Mouse (Mus musculus) limb, embryonic 11.5 days (tissue): ENCODE data around the gene Cyp2a12. TPM values are rescaled to one million over a fixed set of nuclear protein-coding genes. Genes with fewer than 3 reads are reported as not detected.
"Not testable (repeated sequence)": the region's sequence is repeated elsewhere in the genome, so short reads cannot be mapped to it uniquely, and the experiment has no call there.

Experiments used
- ATAC-seq: fragments of 200-750 bp; cut with Nextera tagmentation; 2 replicates; pipeline ENCODE4 v1.8.0; 2017; ENCODE audit warnings: low read depth; ENCODE audit not compliant: insufficient number of reproducible peaks, low FRiP score, low TSS enrichment
- DNase-seq: peaks from one replicate; pipeline ENCODE4 v3.0.0-alpha.2; 2015; ENCODE audit warnings: low spot score
- H3K27ac ChIP-seq: fragments of 300-500 bp; sonication (generic); replicated peaks from 2 replicates; pipeline ENCODE4 v1.5.1; 2014; ENCODE audit warnings: low read depth, mild to moderate bottlenecking, low read length
- H3K27me3 ChIP-seq: fragments of 300-500 bp; sonication (generic); 2 replicates; pipeline ENCODE4 v1.6.1; 2014; ENCODE audit warnings: mild to moderate bottlenecking, low read length, mixed read lengths; ENCODE audit not compliant: control insufficient read depth, insufficient read depth
- H3K36me3 ChIP-seq: fragments of 300-500 bp; sonication (generic); 2 replicates; pipeline ENCODE4 v1.6.1; 2014; ENCODE audit warnings: mild to moderate bottlenecking, low read length, moderate library complexity, mixed read lengths; ENCODE audit not compliant: control insufficient read depth, insufficient read depth
- H3K4me1 ChIP-seq: fragments of 300-500 bp; sonication (generic); 2 replicates; pipeline ENCODE4 v1.6.1; 2014; ENCODE audit warnings: low read length, mixed read lengths; ENCODE audit not compliant: control insufficient read depth, insufficient read depth
- H3K4me2 ChIP-seq: fragments of 300-500 bp; sonication (generic); 2 replicates; pipeline ENCODE4 v1.6.1; 2014; ENCODE audit warnings: low read depth, mild to moderate bottlenecking, moderate library complexity; ENCODE audit not compliant: severe bottlenecking
- H3K4me3 ChIP-seq: fragments of 300-500 bp; sonication (generic); 2 replicates; pipeline ENCODE4 v1.5.1; 2014; ENCODE audit warnings: low read depth, low read length
- H3K9ac ChIP-seq: fragments of 300-500 bp; sonication (generic); 2 replicates; pipeline ENCODE4 v1.6.1; 2014; ENCODE audit warnings: mild to moderate bottlenecking, low read length
- H3K9me3 ChIP-seq: fragments of 300-500 bp; sonication (generic); 2 replicates; pipeline ENCODE4 v1.6.1; 2016; ENCODE audit warnings: low read length; ENCODE audit not compliant: control insufficient read depth
- WGBS: fragments of 180-500 bp; shearing (Covaris S2); extraction: QIAGEN DNeasy Blood & Tissue Kit; methylation state at CpG from one replicate; pipeline ENCODE4 v1.1.7; 2014; 5-methylcytosine and 5-hydroxymethylcytosine counted together
- polyA plus RNA-seq: library from polyadenylated mRNA; unstranded; fragments of >200 nt; fragmentation: Nextera tagmentation; extraction: Ambion mirVana; gene quantifications from 2 replicates; pipeline ENCODE4 v1.2.1, GENCODE M21; 2014

Gene Cyp2a12
- not detected in 2 replicates for polyA plus RNA-seq

- no peak for DNase-seq
- no peak for ATAC-seq
- H3K9ac ChIP-seq: no peak within 1 kb of the TSS
- H3K9me3 ChIP-seq: no peaks in the 10 kb centered on the region
- no peak within 1 kb of the TSS for H3K4me3 ChIP-seq
- no peak within 1 kb of the TSS for H3K4me2 ChIP-seq
- no peaks in the 10 kb centered on the region for H3K4me1 ChIP-seq
- WGBS: 88% methylated on average over 2 of the region's 2 CpGs
- no peak within 1 kb of the TSS for H3K27ac ChIP-seq
- H3K27me3 ChIP-seq: no peaks in the 10 kb centered on the region
- H3K36me3 ChIP-seq: no peaks in the 10 kb centered on the region
Measured at GRCm38 (mm10) chr7:27028789-27029188, at the start of gene Cyp2a12. Cyp2a12 (plus strand) TSS chr7:27029081.

- H3K4me1 ChIP-seq, DNase-seq: not testable (repeated sequence)
- 75% methylated on average over 2 of the region's 2 CpGs for WGBS
Measured at GRCm38 (mm10) chr7:26981464-26981863, 47.4 kb upstream of the Cyp2a12 start.

GRCm38 (mm10) chr7:26981937-26982336 lies 46.9 kb upstream of the Cyp2a12 start:
- H3K27me3 ChIP-seq, DNase-seq, ATAC-seq, H3K4me3 ChIP-seq, H3K36me3 ChIP-seq, H3K27ac ChIP-seq, H3K9ac ChIP-seq, H3K4me2 ChIP-seq, H3K9me3 ChIP-seq, H3K4me1 ChIP-seq: not testable (repeated sequence)
- 83% methylated on average over 1 of the region's 1 CpGs for WGBS

More at GRCm38 (mm10) chr7:26981464-26981863, 47.4 kb upstream of the Cyp2a12 start:
- not testable (repeated sequence) for H3K4me3 ChIP-seq, H3K36me3 ChIP-seq, H3K27ac ChIP-seq, H3K9ac ChIP-seq, H3K4me2 ChIP-seq, H3K9me3 ChIP-seq, ATAC-seq, H3K27me3 ChIP-seq

- Histone ChIP-seq H3K27ac (no peak overlapping the region), H3K27me3 (no peaks in the 10 kb centered on the region), H3K4me1 (no peaks in the 10 kb centered on the region), H3K9ac (no peak overlapping the region), H3K36me3 (no peaks in the 10 kb centered on the region), H3K4me3 (no peak overlapping the region), H3K4me2 (no peak overlapping the region), H3K9me3 (no peaks in the 10 kb centered on the region)
- WGBS: 31% methylated on average over 1 of the region's 1 CpGs
- ATAC-seq (no peak), DNase-seq (no peak)
Measured at GRCm38 (mm10) chr7:26982551-26982950, 46.3 kb upstream of the Cyp2a12 start.

GRCm38 (mm10) chr7:26983151-26983550 lies 45.7 kb upstream of the Cyp2a12 start:
- not testable (repeated sequence) for ATAC-seq, H3K27ac ChIP-seq

GRCm38 (mm10) chr7:27026581-27026980 lies 2.3 kb upstream of the Cyp2a12 start:
- not testable (repeated sequence) for DNase-seq, H3K4me1 ChIP-seq, ATAC-seq, H3K9me3 ChIP-seq, H3K27ac ChIP-seq, H3K36me3 ChIP-seq, H3K4me2 ChIP-seq, H3K9ac ChIP-seq, H3K4me3 ChIP-seq, H3K27me3 ChIP-seq

More at GRCm38 (mm10) chr7:26983151-26983550, 45.7 kb upstream of the Cyp2a12 start:
- not testable (repeated sequence) for DNase-seq, H3K36me3 ChIP-seq, H3K4me1 ChIP-seq, H3K27me3 ChIP-seq, H3K4me3 ChIP-seq, H3K9me3 ChIP-seq, H3K9ac ChIP-seq, H3K4me2 ChIP-seq
- whole genome bisulfite sequencing: 47% methylated on average over 1 of the region's 1 CpGs

- not testable (repeated sequence) for DNase-seq
Measured at GRCm38 (mm10) chr7:27048886-27049285, 20.0 kb downstream of the Cyp2a12 start.

GRCm38 (mm10) chr7:27059333-27059732 lies 30.5 kb downstream of the Cyp2a12 start:
- WGBS: 89% methylated on average over 2 of the region's 2 CpGs
- ATAC-seq: not testable (repeated sequence)

More at GRCm38 (mm10) chr7:27048886-27049285, 20.0 kb downstream of the Cyp2a12 start:
- H3K4me1 ChIP-seq, H3K9ac ChIP-seq, H3K4me2 ChIP-seq, H3K4me3 ChIP-seq, ATAC-seq, H3K27me3 ChIP-seq, H3K9me3 ChIP-seq, H3K27ac ChIP-seq, H3K36me3 ChIP-seq: not testable (repeated sequence)
- 79% methylated on average over 1 of the region's 1 CpGs for WGBS

GRCm38 (mm10) chr7:27059896-27060295 lies 31.0 kb downstream of the Cyp2a12 start:
- not testable (repeated sequence) for H3K4me1 ChIP-seq, H3K4me2 ChIP-seq, H3K27ac ChIP-seq, H3K9me3 ChIP-seq, H3K9ac ChIP-seq, H3K27me3 ChIP-seq, H3K36me3 ChIP-seq, ATAC-seq, DNase-seq, H3K4me3 ChIP-seq

More at GRCm38 (mm10) chr7:27059333-27059732, 30.5 kb downstream of the Cyp2a12 start:
- H3K27ac ChIP-seq, H3K4me3 ChIP-seq, H3K36me3 ChIP-seq, H3K4me1 ChIP-seq, H3K9ac ChIP-seq, H3K27me3 ChIP-seq, DNase-seq, H3K4me2 ChIP-seq, H3K9me3 ChIP-seq: not testable (repeated sequence)
